Mouse (Mus musculus) embryo, embryonic 11.5 days (tissue): ENCODE measurements around the gene Pex6.
"Not testable (repeated sequence)": the region's sequence is repeated elsewhere in the genome, so short reads cannot be mapped to it uniquely, and the experiment has no call there.

Experiments used
- DNase-seq: peaks from one replicate; pipeline ENCODE4 v3.0.0-alpha.2; 2012; ENCODE audit warnings: low read depth, low spot score

Gene Pex6

DNA sequence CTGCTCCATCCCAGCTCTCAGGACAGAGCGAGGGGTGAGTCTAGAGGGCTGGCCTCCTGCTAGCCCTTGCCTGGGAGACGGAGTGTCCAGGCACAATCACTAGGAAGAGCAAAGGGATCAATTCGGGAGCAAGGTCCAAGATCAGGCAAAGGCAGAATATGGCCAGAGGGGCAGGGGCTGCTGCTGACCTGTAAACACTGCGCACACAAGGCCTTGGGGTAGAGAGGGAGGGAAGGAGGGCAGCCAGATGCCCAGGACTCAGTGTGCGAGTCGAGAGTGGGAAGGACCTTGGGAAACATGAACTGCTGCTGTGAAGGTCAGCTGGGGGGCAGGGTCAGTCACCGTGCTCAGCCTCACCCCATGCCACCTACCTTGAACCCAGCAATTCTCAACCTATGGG lies 24.0 kb downstream of the Pex6 start:
- no peak for DNase-seq

DNA sequence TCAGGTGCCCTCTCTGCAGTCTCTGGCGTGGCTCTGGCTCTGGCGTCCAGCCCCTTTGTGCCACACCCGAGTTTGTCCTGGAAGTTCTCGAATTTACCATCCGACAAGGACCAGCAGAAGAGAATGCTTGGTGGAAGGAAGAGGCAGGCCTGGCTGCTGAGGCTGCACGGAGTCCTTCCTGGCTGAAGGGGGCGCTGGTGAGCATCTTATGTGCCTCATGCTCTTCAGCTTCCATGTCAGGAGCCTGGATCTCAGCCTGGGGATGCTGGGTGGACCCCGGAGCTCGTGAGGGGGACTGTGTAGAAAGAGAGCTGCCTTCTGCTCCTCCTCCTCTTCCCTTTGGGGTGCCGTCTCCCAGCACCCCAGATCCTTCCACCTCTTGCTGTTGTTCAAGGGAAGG lies 24.9 kb downstream of the Pex6 start:
- no peak for DNase-seq

DNA sequence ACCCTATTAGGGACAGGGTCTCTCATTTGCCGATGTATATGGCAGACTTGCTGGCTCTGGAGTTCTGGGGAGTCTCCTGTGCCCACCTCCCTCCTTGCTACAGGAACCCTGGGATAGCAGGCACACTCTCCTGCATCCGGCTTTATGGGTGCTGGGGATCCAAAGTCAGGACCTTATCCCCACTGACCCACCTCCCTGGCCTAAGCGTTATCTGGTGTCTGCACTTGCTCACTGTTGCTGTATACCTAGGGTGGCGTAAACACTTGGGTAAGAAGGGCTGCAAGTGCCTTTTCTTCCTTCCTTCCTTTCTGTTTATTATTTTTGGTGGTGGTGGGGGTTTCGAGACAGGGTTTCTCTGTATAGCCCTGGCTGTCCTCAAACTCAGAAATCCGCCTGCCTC lies 30.0 kb downstream of the Pex6 start:
- DNase-seq: no peak

- DNase-seq: no peak
Measured at GRCm38 (mm10) chr17:46742986-46743385, 31.7 kb downstream of the Pex6 start.

- DNase-seq: no peak
Measured at GRCm38 (mm10) chr17:46745506-46745905, 34.2 kb downstream of the Pex6 start.

GRCm38 (mm10) chr17:46747234-46747633 lies 36.0 kb downstream of the Pex6 start:
- no peak for DNase-seq

DNA sequence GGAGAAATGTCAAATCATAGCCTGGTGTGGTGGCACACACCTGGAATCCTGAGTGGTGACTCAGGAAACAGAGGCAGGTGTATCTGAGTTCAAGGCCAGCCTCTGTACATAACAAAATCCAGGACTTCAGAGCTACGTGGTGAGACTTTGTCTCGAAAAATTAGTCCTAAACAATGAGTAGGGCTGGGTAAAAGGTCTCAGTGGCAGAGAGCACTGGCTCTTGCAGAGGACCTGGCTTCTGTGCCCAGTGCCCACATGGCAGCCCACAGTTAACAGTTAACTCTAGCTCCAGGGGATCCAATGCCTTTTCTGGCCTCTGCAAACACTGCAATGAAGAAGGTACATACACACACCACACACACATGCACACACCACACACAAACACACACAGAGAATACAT lies 36.5 kb downstream of the Pex6 start:
- no peak for DNase-seq

DNA sequence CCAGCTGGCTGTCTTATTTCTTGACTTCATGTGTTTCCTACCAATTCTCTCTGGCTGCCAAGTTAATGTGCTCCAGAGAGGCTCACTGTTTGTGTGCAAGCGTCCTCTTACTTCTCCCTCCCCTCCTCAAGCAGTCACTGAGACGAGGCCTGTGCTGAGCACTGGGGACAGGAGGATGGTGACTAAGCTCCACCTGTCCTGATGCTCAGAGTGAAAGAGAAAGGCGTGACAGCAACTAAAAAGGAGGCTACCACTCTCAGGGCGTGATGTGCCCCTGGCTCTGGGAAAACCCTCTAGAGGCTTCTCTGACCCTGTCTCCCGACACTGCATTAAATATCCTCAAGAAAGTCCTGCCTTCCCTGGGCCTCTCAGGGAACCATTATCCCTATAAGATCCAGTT lies 38.0 kb downstream of the Pex6 start:
- DNase-seq: no peak

DNA sequence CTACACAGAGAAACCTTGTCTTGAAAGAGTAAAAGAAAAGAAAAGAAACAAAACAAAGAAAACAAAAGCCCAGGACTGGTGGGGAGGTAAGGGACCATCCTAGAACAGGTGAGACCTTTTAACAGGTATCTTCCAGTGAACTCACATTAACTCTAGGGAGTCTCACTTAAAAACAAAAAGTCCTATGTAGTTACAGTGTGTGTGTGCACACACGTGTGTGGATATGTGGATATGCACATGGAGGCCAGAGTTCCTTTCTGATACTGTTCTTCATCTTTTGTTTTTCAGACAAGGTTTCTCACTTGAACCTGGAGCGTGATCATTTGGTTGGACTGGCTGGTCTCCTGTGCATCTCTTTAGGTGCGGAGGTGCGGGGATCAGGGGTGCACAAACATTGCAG lies 39.3 kb downstream of the Pex6 start:
- no peak for DNase-seq

- no peak for DNase-seq
Measured at GRCm38 (mm10) chr17:46751056-46751793, 40.0 kb downstream of the Pex6 start.

- DNase-seq: peak; percentile 96
Measured at GRCm38 (mm10) chr17:46751794-46752556, 40.7 kb downstream of the Pex6 start, which contains the start of gene Cnpy3. Gene Cnpy3, minus strand, starts transcription at chr17:46752214.

- no peak for DNase-seq
Measured at GRCm38 (mm10) chr17:46758753-46759152, 47.5 kb downstream of the Pex6 start.

DNA sequence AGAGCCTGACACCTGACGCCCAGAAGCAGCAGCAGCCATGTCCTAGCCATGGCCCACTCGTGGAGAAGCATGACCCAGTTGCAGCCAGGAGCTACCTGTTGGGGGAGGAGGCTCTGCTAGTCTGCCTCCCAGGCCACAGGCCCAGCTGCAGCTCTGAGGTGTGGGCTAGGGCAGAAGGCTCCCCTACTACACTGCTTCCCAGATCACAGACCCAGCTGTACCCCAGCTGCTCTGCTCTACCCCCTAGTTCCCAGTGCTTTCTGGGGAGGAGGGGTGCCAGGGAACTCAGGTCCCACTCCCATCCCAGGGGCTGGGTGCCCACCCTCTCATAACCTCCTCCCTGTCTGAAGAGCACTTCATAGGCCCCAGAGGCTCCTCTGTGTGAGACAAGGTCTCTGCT lies 52.3 kb downstream of the Pex6 start, which contains the start of gene Ptcra:
Ptcra (minus strand) TSS at position 169 of the 400 bp plus-strand sequence.
- no peak for DNase-seq

DNA sequence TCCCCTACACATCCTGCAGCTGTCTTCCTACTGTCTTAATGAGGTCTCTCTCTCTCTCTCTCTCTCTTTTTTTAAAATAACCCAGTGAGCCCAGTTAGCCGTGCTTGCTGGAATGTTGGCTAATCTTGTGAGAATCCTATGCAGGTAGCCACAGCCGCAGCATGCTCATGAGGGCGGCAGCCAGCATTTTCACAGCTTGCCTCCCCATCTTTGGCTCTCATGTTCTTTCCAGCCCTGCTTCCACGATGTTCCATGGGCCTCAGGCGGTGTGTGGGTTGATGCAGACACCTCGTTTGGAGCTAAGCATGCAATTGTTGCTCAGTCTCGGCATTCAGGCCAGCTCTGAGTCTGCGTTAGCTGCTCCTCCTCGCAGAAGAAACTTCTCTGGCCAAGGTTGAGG lies 53.7 kb downstream of the Pex6 start:
- DNase-seq: not testable (repeated sequence)

DNA sequence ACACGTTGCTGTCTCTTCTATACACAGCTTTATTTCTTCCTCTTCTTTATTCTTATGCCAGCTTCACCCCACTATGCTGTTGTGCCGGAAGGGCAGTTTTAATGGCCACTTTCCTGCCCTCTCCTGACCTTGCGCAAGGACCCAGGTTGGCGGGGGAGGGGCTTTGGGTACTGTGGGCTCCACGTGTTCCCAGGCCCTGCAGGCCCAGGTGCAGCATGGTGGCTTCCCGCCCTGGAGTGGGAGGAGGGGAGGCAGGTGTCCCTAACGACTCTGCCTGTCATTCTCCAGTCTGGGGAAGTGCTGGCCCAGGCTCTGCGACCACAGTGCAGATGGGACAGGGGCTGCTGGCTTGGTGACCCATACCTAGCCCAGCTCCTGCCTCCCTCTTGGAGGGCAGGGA lies 56.6 kb downstream of the Pex6 start:
- no peak for DNase-seq

DNA sequence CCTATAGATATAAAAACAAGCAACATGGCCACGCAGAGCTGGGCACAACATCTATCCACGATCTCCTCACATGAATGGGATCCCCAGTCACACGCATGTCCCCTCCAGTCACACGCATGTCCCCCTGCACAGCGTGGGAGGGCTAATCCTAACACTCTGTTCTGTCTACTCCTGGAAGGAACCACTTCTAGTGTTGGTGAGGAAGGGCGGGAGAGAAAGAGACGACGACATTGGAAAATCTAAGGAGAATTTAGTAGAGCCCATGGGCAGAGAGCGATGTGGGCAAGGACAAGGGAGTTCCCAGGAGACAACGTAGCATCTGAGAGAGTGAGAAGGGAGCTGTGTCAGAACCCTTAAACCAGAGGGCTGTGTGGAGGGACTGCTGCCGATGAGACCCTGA lies 59.3 kb downstream of the Pex6 start:
- no peak for DNase-seq

- no peak for DNase-seq
Measured at GRCm38 (mm10) chr17:46771025-46771424, 59.8 kb downstream of the Pex6 start.

DNA sequence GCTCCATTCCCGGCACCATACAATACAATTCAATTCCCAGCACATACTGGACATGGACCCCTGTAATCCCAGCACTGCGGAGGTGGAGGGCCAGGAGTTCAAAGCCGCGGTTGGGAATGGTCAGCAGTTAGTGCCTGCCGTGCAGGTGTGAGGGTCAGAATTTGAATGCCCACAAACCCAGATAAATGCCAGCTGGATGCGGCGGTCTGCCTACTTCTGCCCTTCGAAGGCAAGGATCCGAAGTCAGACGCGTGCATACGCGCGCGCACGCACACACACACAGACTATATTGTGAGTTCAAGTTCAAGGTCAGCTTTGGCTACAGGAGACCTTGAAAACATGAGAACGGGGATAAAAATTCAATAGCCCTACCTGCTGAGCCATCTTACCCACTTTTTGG lies 60.4 kb downstream of the Pex6 start:
- no peak for DNase-seq

DNA sequence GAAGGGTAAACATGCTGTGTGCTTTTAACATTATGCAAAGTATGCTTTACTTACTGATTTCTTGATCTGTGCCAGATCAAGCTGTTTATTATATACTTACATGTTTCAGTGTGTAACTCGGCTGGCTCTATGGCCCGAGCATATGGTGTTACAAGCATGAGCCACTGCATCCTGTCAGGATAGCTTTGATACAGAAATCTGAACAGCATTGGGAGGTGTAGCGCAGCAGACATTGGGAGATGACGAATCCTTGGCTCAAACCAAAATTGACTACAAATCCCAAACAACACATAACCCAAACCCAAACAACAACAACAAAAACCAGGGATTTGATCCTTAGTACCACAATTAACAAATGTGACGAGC lies 60.8 kb downstream of the Pex6 start:
- DNase-seq: no peak

DNA sequence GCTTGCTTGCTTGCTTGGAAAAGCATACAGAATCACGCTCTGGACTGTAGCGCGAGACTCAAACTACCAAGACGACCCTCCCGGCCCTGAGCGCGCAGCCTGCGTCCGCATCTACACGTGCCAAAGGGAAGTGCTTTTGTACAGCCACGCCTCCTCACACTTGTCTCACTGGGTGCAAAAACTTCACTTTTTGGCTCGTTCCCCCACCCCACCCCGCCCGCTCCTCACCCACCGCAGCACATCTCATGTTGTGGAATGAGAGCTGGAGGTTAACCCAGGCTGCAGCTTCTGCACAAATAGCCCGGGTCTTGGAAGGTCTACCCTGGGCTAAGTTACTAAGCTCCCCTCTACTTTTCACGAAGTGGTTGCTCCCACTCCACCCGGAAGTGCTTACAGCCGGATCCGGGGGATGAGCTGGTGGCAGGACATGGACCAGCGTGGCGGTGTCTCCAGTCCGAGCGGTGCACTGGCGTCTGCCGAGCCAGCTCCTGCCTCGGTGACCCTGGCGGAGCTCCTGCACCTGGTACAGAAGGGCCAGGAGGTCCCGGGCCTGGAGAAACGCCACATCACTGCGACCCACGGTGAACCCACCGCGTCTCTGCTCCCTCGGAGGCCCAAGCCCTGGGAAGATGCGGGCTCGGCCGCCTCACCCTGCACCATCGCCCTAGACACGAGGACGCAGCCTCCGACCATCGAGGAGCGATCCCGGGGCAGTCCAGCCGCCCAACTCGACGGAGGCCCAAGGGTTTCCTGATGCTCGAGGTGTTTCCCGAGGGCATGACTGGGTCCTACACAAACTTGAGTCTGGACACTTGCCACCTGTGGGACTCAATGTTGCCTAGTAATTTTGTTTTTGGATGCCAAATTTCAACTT lies 61.4 kb downstream of the Pex6 start, which contains the start of gene 2310039H08Rik:
2310039H08Rik (plus strand) TSS at position 232 of the 874 bp plus-strand sequence.
- DNase-seq: peak; percentile 79

DNA sequence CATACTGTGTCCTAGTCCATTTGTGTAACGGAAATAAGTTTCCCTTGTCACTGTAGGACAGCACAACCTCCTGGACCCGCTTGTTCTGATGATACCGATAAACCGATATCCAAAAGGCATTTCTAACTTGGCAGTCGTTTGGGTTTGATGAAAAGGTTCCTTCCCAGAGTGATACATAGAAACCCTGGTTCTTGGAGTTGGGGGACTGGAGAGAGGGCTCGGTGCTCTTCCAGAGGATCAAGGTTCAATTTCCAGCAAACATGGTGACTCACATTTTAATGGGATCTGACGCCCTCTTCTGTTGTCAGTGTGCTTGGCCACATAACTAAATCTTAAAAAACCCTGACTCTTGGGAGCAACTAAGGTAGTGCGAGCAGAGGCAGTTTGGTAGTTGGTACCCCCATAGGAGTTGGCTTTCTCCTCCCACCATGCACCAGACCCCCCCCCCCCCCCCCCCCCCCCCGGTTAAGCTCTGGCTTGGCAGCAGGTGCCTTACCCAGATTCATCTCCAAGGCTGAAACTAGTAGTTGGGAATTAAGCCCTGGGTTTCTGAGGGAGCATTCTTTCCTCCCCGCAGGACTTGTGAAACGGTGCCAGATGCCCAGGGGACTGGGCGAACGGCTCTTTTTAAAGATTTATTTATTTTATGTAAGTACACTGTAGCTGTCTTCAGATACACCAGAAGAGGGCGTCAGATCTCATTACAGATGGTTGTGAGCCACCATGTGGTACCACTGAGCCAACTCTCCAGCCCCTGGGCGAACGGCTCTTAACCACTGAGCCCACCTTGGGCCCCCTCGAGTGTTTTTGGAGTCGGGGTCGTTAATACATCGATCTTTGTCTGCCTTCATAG lies 62.2 kb downstream of the Pex6 start:
- no peak for DNase-seq
